Mouse (Mus musculus): ENCODE measurements around the gene Slc5a8. TPM values are rescaled to one million over a fixed set of nuclear protein-coding genes. Genes with fewer than 3 reads are reported as not detected.

Slc5a8 gene
- polyA plus RNA-seq, 1 experiment, result 13.7 TPM

DNA sequence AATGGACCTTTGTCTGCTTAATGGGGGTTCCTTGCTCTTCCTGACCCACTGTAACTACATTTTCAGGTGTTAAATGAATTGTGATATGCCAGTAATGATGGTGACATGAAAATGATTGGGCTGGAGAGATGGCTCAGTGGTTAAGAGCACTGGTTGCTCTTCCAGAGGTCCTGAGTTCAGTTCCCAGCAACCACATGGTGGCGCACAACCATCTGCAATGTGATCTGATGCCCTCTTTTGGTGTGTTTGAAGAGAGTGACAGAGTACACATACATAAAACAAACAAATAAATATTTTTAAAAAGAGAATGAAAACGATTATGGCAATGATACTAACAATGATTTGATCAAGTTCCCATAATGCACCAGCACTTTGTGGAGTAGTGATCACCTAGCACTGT lies 19.8 kb upstream of the Slc5a8 start:
- Histone ChIP-seq H3K36me3 (ENCODE audit: control insufficient read depth, insufficient read depth, low read length) (no peaks in the 10 kb centered on the region), H3K27me3 (ENCODE audit: control insufficient read depth, insufficient read depth, low read length) (no peaks in the 10 kb centered on the region), H3K27ac (ENCODE audit: insufficient read depth, low read depth, low read length) (no peak overlapping the region), H3K4me1 (ENCODE audit: control insufficient read depth, insufficient read depth, insufficient read length, low read length) (peaks cover 5% of the 10 kb centered on the region; the same call in 1 of the 2 replicates), H3K4me3 (ENCODE audit: low read depth, low read length) (no peak overlapping the region)
- TF ChIP-seq POLR2A (IDR thresholded peaks at IDR 0.05; ENCODE audit: low read depth, low read length) (no peak), CTCF (IDR thresholded peaks at IDR 0.05; ENCODE audit: extremely low read depth, insufficient read length, insufficient replicate concordance, low read depth, low read length) (no peak)
- 66% methylated on average over 2 of the region's 2 CpGs for WGBS

DNA sequence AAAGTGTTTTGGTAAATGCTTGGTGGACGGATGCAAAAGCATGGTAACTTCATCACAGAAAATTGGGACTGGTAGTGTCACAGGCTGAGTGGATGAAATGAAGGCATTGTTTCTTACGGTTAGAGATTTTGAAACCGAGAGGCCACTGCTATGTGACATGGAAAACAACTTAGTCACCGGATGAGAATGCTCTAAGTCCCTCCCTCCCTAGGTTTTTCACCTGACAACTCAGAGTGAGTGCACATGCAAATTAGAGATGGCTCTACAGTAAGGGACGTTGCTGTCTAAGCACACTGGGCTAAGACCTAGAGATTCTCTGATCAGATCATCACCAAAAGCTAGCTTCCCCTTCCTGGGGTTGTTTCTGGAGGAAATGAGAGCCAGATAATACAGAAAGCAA lies 10.9 kb upstream of the Slc5a8 start:
- 62% methylated on average over 5 of the region's 5 CpGs for WGBS
- H3K4me3 ChIP-seq (ENCODE audit: low read depth, low read length), result no peak overlapping the region
- H3K27me3 ChIP-seq (ENCODE audit: control insufficient read depth, insufficient read depth, low read length), result no peaks in the 10 kb centered on the region
- H3K36me3 ChIP-seq (ENCODE audit: control insufficient read depth, insufficient read depth, low read length), result no peaks in the 10 kb centered on the region
- no peaks in the 10 kb centered on the region for H3K4me1 ChIP-seq (ENCODE audit: control insufficient read depth, insufficient read depth, insufficient read length, low read length)
- no peak overlapping the region for H3K27ac ChIP-seq (ENCODE audit: insufficient read depth, low read depth, low read length)
- TF ChIP-seq POLR2A (IDR thresholded peaks at IDR 0.05; ENCODE audit: low read depth, low read length), result no peak
- no peak for TF ChIP-seq CTCF (IDR thresholded peaks at IDR 0.05; ENCODE audit: extremely low read depth, insufficient read length, insufficient replicate concordance, low read depth, low read length)

DNA sequence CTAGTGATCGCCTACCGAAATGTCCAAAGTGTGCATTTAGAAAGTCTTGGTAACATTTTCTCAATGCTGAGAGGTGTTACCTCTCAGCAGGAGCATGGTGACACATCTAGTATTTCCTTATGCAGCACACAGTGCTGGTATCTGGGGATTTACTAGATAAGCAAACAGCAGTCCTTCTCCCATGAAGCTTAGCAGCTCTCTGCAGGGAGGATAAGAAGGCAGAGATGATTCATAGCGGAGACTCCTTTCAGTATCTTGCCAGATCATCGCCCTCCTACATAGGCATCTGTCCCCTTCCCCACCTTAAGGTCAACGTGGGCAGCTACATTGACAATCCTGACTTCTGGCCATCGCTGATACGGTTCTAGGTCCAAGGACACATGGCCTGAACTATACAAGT lies 8.4 kb upstream of the Slc5a8 start:
- Histone ChIP-seq H3K27ac (ENCODE audit: insufficient read depth, low read depth, low read length) (no peak overlapping the region), H3K36me3 (ENCODE audit: control insufficient read depth, insufficient read depth, low read length) (no peaks in the 10 kb centered on the region), H3K4me1 (ENCODE audit: control insufficient read depth, insufficient read depth, insufficient read length, low read length) (no peaks in the 10 kb centered on the region), H3K27me3 (ENCODE audit: control insufficient read depth, insufficient read depth, low read length) (no peaks in the 10 kb centered on the region), H3K4me3 (ENCODE audit: low read depth, low read length) (no peak overlapping the region)
- no peak for TF ChIP-seq POLR2A (IDR thresholded peaks at IDR 0.05; ENCODE audit: low read depth, low read length)
- TF ChIP-seq CTCF (IDR thresholded peaks at IDR 0.05; ENCODE audit: extremely low read depth, insufficient read length, insufficient replicate concordance, low read depth, low read length), result no peak
- 79% methylated on average over 7 of the region's 7 CpGs for WGBS

DNA sequence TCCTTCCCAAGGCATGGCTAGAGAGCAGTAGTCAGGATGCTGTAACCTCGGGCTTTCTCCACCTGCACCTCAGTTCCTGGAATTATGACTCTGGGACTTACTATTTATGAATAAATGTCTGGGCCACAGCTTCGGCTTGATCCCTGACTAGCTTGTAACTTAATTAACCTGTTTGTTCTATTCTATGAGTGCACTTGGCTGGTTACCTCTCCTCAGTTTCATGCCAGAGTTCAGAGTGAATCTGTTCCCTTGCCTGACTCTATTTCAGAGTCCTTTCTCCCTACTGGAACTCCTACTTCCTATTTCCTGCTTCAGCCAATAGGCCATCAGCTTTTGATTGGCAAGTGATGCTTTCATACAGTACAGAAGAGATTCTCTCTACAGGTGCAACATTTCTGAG lies 2.1 kb upstream of the Slc5a8 start:
- H3K27me3 ChIP-seq (ENCODE audit: control insufficient read depth, insufficient read depth, low read length), result no peaks in the 10 kb centered on the region
- 78% methylated on average over 2 of the region's 2 CpGs for WGBS

DNA sequence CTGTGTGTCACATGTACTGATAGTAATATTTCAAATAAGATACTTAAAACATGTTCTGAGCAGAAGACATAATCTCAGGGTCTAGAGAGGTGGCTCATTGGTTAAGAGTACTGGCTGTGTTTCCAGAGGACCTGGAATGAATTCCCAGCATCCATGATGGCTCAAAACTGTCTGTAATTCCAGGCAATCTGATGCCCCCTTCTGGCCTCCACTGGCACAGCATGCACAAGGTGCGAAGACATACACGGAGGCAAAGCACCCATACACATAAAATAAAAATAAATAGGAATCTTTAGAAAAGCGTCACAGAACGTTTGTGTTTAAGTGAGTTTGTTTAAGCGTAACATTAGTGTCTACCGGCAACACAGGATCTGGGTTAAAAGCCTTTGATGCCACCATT lies 956 bp upstream of the Slc5a8 start:
- Histone ChIP-seq H3K4me3 (ENCODE audit: low read depth, low read length) (no peak overlapping the region), H3K4me1 (ENCODE audit: control insufficient read depth, insufficient read depth, insufficient read length, low read length) (0 out of 2 replicates have a peak, but pooled peaks cover 2% of the 10 kb centered on the region), H3K36me3 (ENCODE audit: control insufficient read depth, insufficient read depth, low read length) (no peaks in the 10 kb centered on the region), H3K27me3 (ENCODE audit: control insufficient read depth, insufficient read depth, low read length) (no peaks in the 10 kb centered on the region), H3K27ac (ENCODE audit: insufficient read depth, low read depth, low read length) (no peak overlapping the region)
- TF ChIP-seq CTCF (IDR thresholded peaks at IDR 0.05; ENCODE audit: extremely low read depth, insufficient read length, insufficient replicate concordance, low read depth, low read length), result peak; percentile 14; the same call in 1 of the 2 replicates
- TF ChIP-seq POLR2A (IDR thresholded peaks at IDR 0.05; ENCODE audit: low read depth, low read length), result no peak
- 79% methylated on average over 6 of the region's 6 CpGs for WGBS

More for the DNA sequence above, 2.1 kb upstream of the Slc5a8 start:
- H3K4me3 ChIP-seq (ENCODE audit: low read depth, low read length), result no peak overlapping the region
- TF ChIP-seq POLR2A (IDR thresholded peaks at IDR 0.05; ENCODE audit: low read depth, low read length) (no peak), CTCF (IDR thresholded peaks at IDR 0.05; ENCODE audit: extremely low read depth, insufficient read length, insufficient replicate concordance, low read depth, low read length) (no peak)
- no peaks in the 10 kb centered on the region for H3K36me3 ChIP-seq (ENCODE audit: control insufficient read depth, insufficient read depth, low read length)
- H3K27ac ChIP-seq (ENCODE audit: insufficient read depth, low read depth, low read length), result no peak overlapping the region
- H3K4me1 ChIP-seq (ENCODE audit: control insufficient read depth, insufficient read depth, insufficient read length, low read length), result 0 out of 2 replicates have a peak, but pooled peaks cover 2% of the 10 kb centered on the region

DNA sequence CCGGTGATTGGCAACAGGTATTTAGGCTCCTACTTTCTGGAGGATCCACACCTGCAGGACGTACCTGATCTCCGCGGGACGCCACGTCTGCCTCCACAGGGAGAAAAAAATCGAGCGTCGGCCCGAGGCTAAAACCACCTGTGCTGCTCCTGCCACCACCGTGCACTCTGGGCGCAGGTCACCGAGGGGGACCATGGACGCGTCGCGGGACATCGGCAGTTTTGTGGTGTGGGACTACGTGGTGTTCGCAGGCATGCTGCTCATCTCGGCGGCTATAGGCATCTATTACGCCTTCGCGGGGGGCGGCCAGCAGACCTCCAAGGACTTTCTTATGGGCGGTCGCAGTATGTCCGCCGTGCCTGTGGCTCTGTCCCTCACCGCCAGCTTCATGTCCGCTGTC lies 322 bp downstream of the Slc5a8 start:
- peak overlapping the region; percentile 73 for H3K4me3 ChIP-seq (ENCODE audit: low read depth, low read length)
- H3K4me1 ChIP-seq (ENCODE audit: control insufficient read depth, insufficient read depth, insufficient read length, low read length), result 0 out of 2 replicates have a peak, but pooled peaks cover 2% of the 10 kb centered on the region
- WGBS, result 3% methylated on average over 32 of the region's 32 CpGs
- H3K27me3 ChIP-seq (ENCODE audit: control insufficient read depth, insufficient read depth, low read length), result no peaks in the 10 kb centered on the region
- peak overlapping the region; percentile 22 for H3K27ac ChIP-seq (ENCODE audit: insufficient read depth, low read depth, low read length)
- no peaks in the 10 kb centered on the region for H3K36me3 ChIP-seq (ENCODE audit: control insufficient read depth, insufficient read depth, low read length)
- TF ChIP-seq CTCF (IDR thresholded peaks at IDR 0.05; ENCODE audit: extremely low read depth, insufficient read length, insufficient replicate concordance, low read depth, low read length), result no peak

DNA sequence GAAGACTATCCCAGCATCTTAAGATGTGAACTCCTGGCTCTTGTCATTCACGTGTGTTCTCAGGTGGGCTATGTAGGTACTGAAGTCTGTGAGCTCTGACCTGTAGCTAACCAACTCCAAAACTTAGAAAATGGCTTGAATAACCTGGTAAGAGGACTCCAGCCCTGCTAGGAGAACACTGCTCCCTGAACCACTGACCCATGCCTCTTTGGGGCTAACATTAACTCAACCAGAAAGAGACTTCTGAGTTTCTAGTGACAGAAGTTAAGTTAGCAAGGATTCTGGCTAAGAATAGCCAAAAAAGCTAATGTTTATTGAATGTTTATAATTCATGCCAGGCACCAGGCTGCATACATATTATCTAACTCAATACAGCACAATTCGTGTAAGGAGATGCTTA lies 2.6 kb downstream of the Slc5a8 start:
- TF ChIP-seq POLR2A (IDR thresholded peaks at IDR 0.05; ENCODE audit: low read depth, low read length), result no peak
- TF ChIP-seq CTCF (IDR thresholded peaks at IDR 0.05; ENCODE audit: extremely low read depth, insufficient read length, insufficient replicate concordance, low read depth, low read length), result no peak
- Histone ChIP-seq H3K27ac (ENCODE audit: insufficient read depth, low read depth, low read length) (no peak overlapping the region), H3K36me3 (ENCODE audit: control insufficient read depth, insufficient read depth, low read length) (no peaks in the 10 kb centered on the region), H3K4me3 (ENCODE audit: low read depth, low read length) (no peak overlapping the region), H3K27me3 (ENCODE audit: control insufficient read depth, insufficient read depth, low read length) (no peaks in the 10 kb centered on the region), H3K4me1 (ENCODE audit: control insufficient read depth, insufficient read depth, insufficient read length, low read length) (0 out of 2 replicates have a peak, but pooled peaks cover 2% of the 10 kb centered on the region)
- 69% methylated on average over 2 of the region's 2 CpGs for WGBS

Data from small intestine, adult 2 months (tissue).